Mouse (Mus musculus) layer of hippocampus, adult 9-11 months (tissue): Measurements from ENCODE around the gene Fancd2os.
A peak's percentile ranks its signal among the peaks of the same experiment; 100 is the strongest.

Experiments
- DNase-seq: peaks from one replicate; pipeline ENCODE4 v3.0.0; 2022

The Fancd2os gene

GRCm38 (mm10) chr6:113604432-113605223 lies 4.1 kb upstream of the Fancd2os start, which contains the start of gene Brk1:
Gene Brk1 (plus strand): TSS chr6:113604772.
- DNase-seq: peak; percentile 94

- no peak for DNase-seq
Measured at GRCm38 (mm10) chr6:113603993-113604392, 3.5 kb upstream of the Fancd2os start.

- no peak for DNase-seq
Measured at GRCm38 (mm10) chr6:113602821-113603220, 2.3 kb upstream of the Fancd2os start.

- no peak for DNase-seq
Measured at GRCm38 (mm10) chr6:113599833-113600232, 682 bp downstream of the Fancd2os start.

GRCm38 (mm10) chr6:113597945-113598344 lies 2.6 kb downstream of the Fancd2os start:
- no peak for DNase-seq

GRCm38 (mm10) chr6:113592637-113593036 lies 7.9 kb downstream of the Fancd2os start:
- DNase-seq: no peak

GRCm38 (mm10) chr6:113586466-113587183 lies 13.9 kb downstream of the Fancd2os start:
- no peak for DNase-seq

- DNase-seq: no peak
Measured at GRCm38 (mm10) chr6:113585065-113585464, 15.4 kb downstream of the Fancd2os start.

GRCm38 (mm10) chr6:113583023-113583422 lies 17.5 kb downstream of the Fancd2os start:
- no peak for DNase-seq

- no peak for DNase-seq
Measured at GRCm38 (mm10) chr6:113579306-113579705, 21.2 kb downstream of the Fancd2os start.

- DNase-seq: peak; percentile 70
Measured at GRCm38 (mm10) chr6:113576044-113576443, 24.5 kb downstream of the Fancd2os start.

GRCm38 (mm10) chr6:113564557-113564956 lies 36.0 kb downstream of the Fancd2os start:
- no peak for DNase-seq

- peak; percentile 42 for DNase-seq
Measured at GRCm38 (mm10) chr6:113559736-113560135, 40.8 kb downstream of the Fancd2os start.
